Mouse (Mus musculus) heart, postnatal 0 days (tissue): ENCODE measurements at regions not wholly inside any gene's neighbourhood (a gene's known extent, or its start where the extent isn't known, plus 50 kb on each side); places are given as distances from the start of the nearest gene placed in this dataset.

Experiments
- CTCF ChIP-seq: IDR thresholded peaks from 2 replicates; pipeline ENCODE4 v1.5.1; 2016; ENCODE audit warnings: antibody characterized with exemption, control low read depth, low read depth
- EP300 ChIP-seq: IDR thresholded peaks from 2 replicates; pipeline ENCODE4 v1.6.1; 2016; ENCODE audit warnings: antibody characterized with exemption, low read depth

- TF ChIP-seq CTCF (no peak), EP300 (no peak)
Measured at GRCm38 (mm10) chr4:72524630-72525029, 323.9 kb upstream of the Tle1 start.
